Mouse (Mus musculus) heart, embryonic 11.5 days (tissue): ENCODE results near the gene Gm20388. TPM values are rescaled to one million over a fixed set of nuclear protein-coding genes. Genes with fewer than 3 reads are reported as not detected.

Experiments used
- ATAC-seq: fragments of 200-750 bp; cut with Nextera tagmentation; replicated peaks from 2 replicates; pipeline ENCODE4 v1.8.0; 2017; ENCODE audit warnings: moderate library complexity; ENCODE audit not compliant: insufficient number of reproducible peaks, low FRiP score, low TSS enrichment
- H3K27ac ChIP-seq: fragments of 300-500 bp; sonication (generic); 2 replicates; pipeline ENCODE4 v1.5.1; 2014; ENCODE audit warnings: mild to moderate bottlenecking, low read depth, low read length
- H3K27me3 ChIP-seq: fragments of 300-500 bp; sonication (generic); 2 replicates; pipeline ENCODE4 v1.6.1; 2014; ENCODE audit warnings: mild to moderate bottlenecking, low read length, mixed read lengths; ENCODE audit not compliant: control insufficient read depth, insufficient read depth
- H3K36me3 ChIP-seq: fragments of 300-500 bp; sonication (generic); 2 replicates; pipeline ENCODE4 v1.6.1; 2014; ENCODE audit warnings: mild to moderate bottlenecking, low read length, moderate library complexity, mixed read lengths; ENCODE audit not compliant: control insufficient read depth, insufficient read depth
- H3K4me1 ChIP-seq: fragments of 300-500 bp; sonication (generic); 2 replicates; pipeline ENCODE4 v1.6.1; 2014; ENCODE audit warnings: low read length; ENCODE audit not compliant: control insufficient read depth, insufficient read depth
- H3K4me2 ChIP-seq: fragments of 300-500 bp; sonication (generic); 2 replicates; pipeline ENCODE4 v1.6.1; 2014; ENCODE audit warnings: mild to moderate bottlenecking, moderate library complexity
- H3K4me3 ChIP-seq: fragments of 300-500 bp; sonication (generic); 2 replicates; pipeline ENCODE4 v1.5.1; 2014; ENCODE audit warnings: low read depth, low read length
- H3K9ac ChIP-seq: fragments of 300-500 bp; sonication (generic); 2 replicates; pipeline ENCODE4 v1.6.1; 2014; ENCODE audit warnings: mild to moderate bottlenecking, low read depth, low read length, moderate library complexity
- H3K9me3 ChIP-seq: fragments of 300-500 bp; sonication (generic); replicated peaks from 2 replicates; pipeline ENCODE4 v1.6.1; 2016; ENCODE audit warnings: low read length; ENCODE audit not compliant: control insufficient read depth
- WGBS: fragments of 180-500 bp; shearing (Covaris S2); extraction: QIAGEN DNeasy Blood & Tissue Kit; methylation state at CpG from one replicate; pipeline ENCODE4 v1.1.7; 2014; ENCODE audit not compliant: insufficient replicate concordance; 5-methylcytosine and 5-hydroxymethylcytosine counted together
- polyA plus RNA-seq: library from polyadenylated mRNA; unstranded; fragments of >200 nt; fragmentation: Nextera tagmentation; extraction: Ambion mirVana; gene quantifications from 2 replicates; pipeline ENCODE4 v1.2.1, GENCODE M21; 2014

Gene Gm20388
- polyA plus RNA-seq, 1 experiment from 2014 or later, result 6.4 TPM

GRCm38 (mm10) chr8:120543416-120544055, 632.9 kb downstream of the Gm20388 start:
- H3K4me2 ChIP-seq, result peak overlapping the region; percentile 19; the same call in 1 of the 2 replicates
- peaks cover 80% of the 10 kb centered on the region for H3K4me1 ChIP-seq
- ATAC-seq, result no peak
- no peak overlapping the region for H3K4me3 ChIP-seq
- H3K36me3 ChIP-seq, result no peaks in the 10 kb centered on the region
- peak overlapping the region; percentile 59 for H3K27ac ChIP-seq
- H3K9me3 ChIP-seq, result no peaks in the 10 kb centered on the region
- no peaks in the 10 kb centered on the region for H3K27me3 ChIP-seq
- no peak overlapping the region for H3K9ac ChIP-seq
- WGBS, result 60% methylated on average over 8 of the region's 8 CpGs

GRCm38 (mm10) chr8:120544155-120544554, 633.5 kb downstream of the Gm20388 start:
- Histone ChIP-seq H3K4me1 (peaks cover 80% of the 10 kb centered on the region), H3K27ac (no peak overlapping the region; the same call in 1 of the 2 replicates), H3K9ac (no peak overlapping the region), H3K9me3 (no peaks in the 10 kb centered on the region), H3K4me2 (no peak overlapping the region), H3K36me3 (no peaks in the 10 kb centered on the region), H3K27me3 (no peaks in the 10 kb centered on the region), H3K4me3 (no peak overlapping the region)
- no peak for ATAC-seq
- 85% methylated on average over 5 of the region's 5 CpGs for WGBS

- Histone ChIP-seq H3K4me3 (no peak overlapping the region), H3K9me3 (no peaks in the 10 kb centered on the region), H3K36me3 (no peaks in the 10 kb centered on the region), H3K9ac (no peak overlapping the region), H3K4me2 (no peak overlapping the region; the same call in 1 of the 2 replicates), H3K4me1 (peaks cover 91% of the 10 kb centered on the region), H3K27me3 (no peaks in the 10 kb centered on the region), H3K27ac (no peak overlapping the region)
- ATAC-seq, result no peak
- 69% methylated on average over 9 of the region's 9 CpGs for WGBS
Observed at GRCm38 (mm10) chr8:120547562-120547961, 636.9 kb downstream of the Gm20388 start.

GRCm38 (mm10) chr8:120548313-120548761, 637.7 kb downstream of the Gm20388 start:
- no peaks in the 10 kb centered on the region for H3K9me3 ChIP-seq
- no peak for ATAC-seq
- H3K9ac ChIP-seq, result 0 out of 2 replicates have a peak overlapping the region, but pooled peaks have one; percentile 34
- H3K27me3 ChIP-seq, result no peaks in the 10 kb centered on the region
- no peak overlapping the region for H3K4me3 ChIP-seq
- peak overlapping the region; percentile 62 for H3K27ac ChIP-seq
- H3K36me3 ChIP-seq, result no peaks in the 10 kb centered on the region
- peaks cover 87% of the 10 kb centered on the region for H3K4me1 ChIP-seq
- H3K4me2 ChIP-seq, result peak overlapping the region; percentile 6; the same call in 1 of the 2 replicates
- WGBS, result 44% methylated on average over 16 of the region's 16 CpGs

- Histone ChIP-seq H3K27me3 (no peaks in the 10 kb centered on the region), H3K9me3 (no peaks in the 10 kb centered on the region), H3K4me1 (peaks cover 90% of the 10 kb centered on the region), H3K27ac (peak overlapping the region; percentile 85), H3K4me3 (peak overlapping the region; percentile 8; the same call in 1 of the 2 replicates), H3K36me3 (peaks cover 2% of the 10 kb centered on the region; the same call in 1 of the 2 replicates), H3K9ac (peak overlapping the region; percentile 62), H3K4me2 (peak overlapping the region; percentile 48)
- ATAC-seq, result 0 out of 2 replicates have a peak, but pooled peaks have one; percentile 3
- WGBS, result 25% methylated on average over 25 of the region's 25 CpGs
Observed at GRCm38 (mm10) chr8:120549321-120549921, 638.8 kb downstream of the Gm20388 start.

- H3K9me3 ChIP-seq, result no peaks in the 10 kb centered on the region
- no peak for ATAC-seq
- H3K4me3 ChIP-seq, result peak overlapping the region; percentile 8; the same call in 1 of the 2 replicates
- H3K4me1 ChIP-seq, result peaks cover 94% of the 10 kb centered on the region
- peak overlapping the region; percentile 85 for H3K27ac ChIP-seq
- no peaks in the 10 kb centered on the region for H3K27me3 ChIP-seq
- peak overlapping the region; percentile 48 for H3K4me2 ChIP-seq
- peaks cover 2% of the 10 kb centered on the region; the same call in 1 of the 2 replicates for H3K36me3 ChIP-seq
- whole genome bisulfite sequencing, result 20% methylated on average over 11 of the region's 11 CpGs
- peak overlapping the region; percentile 62; the same call in 1 of the 2 replicates for H3K9ac ChIP-seq
Observed at GRCm38 (mm10) chr8:120549922-120550321, 639.3 kb downstream of the Gm20388 start.

GRCm38 (mm10) chr8:120550430-120550829, 639.8 kb downstream of the Gm20388 start:
- no peak for ATAC-seq
- peaks cover 95% of the 10 kb centered on the region for H3K4me1 ChIP-seq
- H3K9ac ChIP-seq, result peak overlapping the region; percentile 62; the same call in 1 of the 2 replicates
- no peak overlapping the region for H3K4me3 ChIP-seq
- H3K9me3 ChIP-seq, result no peaks in the 10 kb centered on the region
- WGBS, result 33% methylated on average over 12 of the region's 12 CpGs
- H3K27ac ChIP-seq, result peak overlapping the region; percentile 85
- H3K27me3 ChIP-seq, result no peaks in the 10 kb centered on the region
- H3K4me2 ChIP-seq, result peak overlapping the region; percentile 48
- peaks cover 2% of the 10 kb centered on the region; the same call in 1 of the 2 replicates for H3K36me3 ChIP-seq

GRCm38 (mm10) chr8:120550937-120551676, 640.5 kb downstream of the Gm20388 start:
- Histone ChIP-seq H3K4me1 (peaks cover 95% of the 10 kb centered on the region), H3K4me2 (peak overlapping the region; percentile 48), H3K36me3 (peaks cover 2% of the 10 kb centered on the region; the same call in 1 of the 2 replicates), H3K27ac (peak overlapping the region; percentile 85), H3K27me3 (no peaks in the 10 kb centered on the region), H3K4me3 (peak overlapping the region; percentile 12; the same call in 1 of the 2 replicates), H3K9me3 (no peaks in the 10 kb centered on the region), H3K9ac (peak overlapping the region; percentile 62; the same call in 1 of the 2 replicates)
- ATAC-seq, result 0 out of 2 replicates have a peak, but pooled peaks have one; percentile 5
- 61% methylated on average over 11 of the region's 11 CpGs for WGBS
